Mouse (Mus musculus): ENCODE data around the gene Spata1.

DNA sequence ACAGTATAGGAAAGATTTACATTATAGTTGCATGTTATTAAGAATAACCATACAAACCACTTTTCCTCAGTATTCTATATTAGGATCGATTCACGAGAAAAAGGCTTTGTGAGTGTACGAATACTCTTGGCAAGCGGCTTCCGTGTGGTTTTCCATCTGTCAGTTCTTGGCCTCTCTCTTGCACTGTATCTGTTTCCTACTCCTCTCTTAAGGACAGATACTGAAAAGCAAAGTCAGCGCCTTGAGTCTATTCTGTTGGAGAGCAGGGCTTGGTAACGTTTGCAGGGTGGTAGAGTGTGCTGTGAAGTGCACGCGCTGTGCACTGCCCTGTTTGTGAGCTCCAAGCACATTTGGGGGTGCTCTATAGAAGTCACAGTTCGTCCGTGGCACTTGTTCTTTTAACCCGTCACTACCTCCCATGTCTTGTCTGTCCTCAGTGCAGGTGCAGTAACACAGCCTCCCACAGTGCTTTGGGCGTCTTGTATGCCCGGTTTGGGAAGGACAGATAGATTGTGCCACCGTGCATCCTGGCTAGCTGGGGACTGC, 79.5 kb downstream of the Spata1 start:
- TF ChIP-seq CTCF (IDR thresholded peaks at IDR 0.05; ENCODE audit: insufficient read depth, low read length) (no peak), POLR2A (IDR thresholded peaks at IDR 0.05; ENCODE audit: borderline replicate concordance, extremely low read depth, low read depth, low read length) (no peak)
